Mouse (Mus musculus) thymus, adult 2 months (tissue): ENCODE data around the gene Hist1h2ak.
"Not testable (repeated sequence)": the region's sequence is repeated elsewhere in the genome, so short reads cannot be mapped to it uniquely, and the experiment has no call there.

Experiments
- CTCF ChIP-seq: fragments of 200-500 bp; IDR thresholded peaks from 2 replicates; pipeline ENCODE4 v1.5.1; 2012; ENCODE audit warnings: mild to moderate bottlenecking, control low read depth, low read length, moderate library complexity, borderline replicate concordance; ENCODE audit not compliant: control insufficient read depth, poor library complexity, insufficient read depth; ENCODE audit errors: extremely low read depth
- POLR2A ChIP-seq: fragments of 200-500 bp; IDR thresholded peaks from 2 replicates; pipeline ENCODE4 v1.6.1; 2012; ENCODE audit warnings: mild to moderate bottlenecking, low read length, control low read depth, moderate library complexity; ENCODE audit not compliant: control insufficient read depth, poor library complexity, insufficient read depth; ENCODE audit errors: extremely low read depth

DNA sequence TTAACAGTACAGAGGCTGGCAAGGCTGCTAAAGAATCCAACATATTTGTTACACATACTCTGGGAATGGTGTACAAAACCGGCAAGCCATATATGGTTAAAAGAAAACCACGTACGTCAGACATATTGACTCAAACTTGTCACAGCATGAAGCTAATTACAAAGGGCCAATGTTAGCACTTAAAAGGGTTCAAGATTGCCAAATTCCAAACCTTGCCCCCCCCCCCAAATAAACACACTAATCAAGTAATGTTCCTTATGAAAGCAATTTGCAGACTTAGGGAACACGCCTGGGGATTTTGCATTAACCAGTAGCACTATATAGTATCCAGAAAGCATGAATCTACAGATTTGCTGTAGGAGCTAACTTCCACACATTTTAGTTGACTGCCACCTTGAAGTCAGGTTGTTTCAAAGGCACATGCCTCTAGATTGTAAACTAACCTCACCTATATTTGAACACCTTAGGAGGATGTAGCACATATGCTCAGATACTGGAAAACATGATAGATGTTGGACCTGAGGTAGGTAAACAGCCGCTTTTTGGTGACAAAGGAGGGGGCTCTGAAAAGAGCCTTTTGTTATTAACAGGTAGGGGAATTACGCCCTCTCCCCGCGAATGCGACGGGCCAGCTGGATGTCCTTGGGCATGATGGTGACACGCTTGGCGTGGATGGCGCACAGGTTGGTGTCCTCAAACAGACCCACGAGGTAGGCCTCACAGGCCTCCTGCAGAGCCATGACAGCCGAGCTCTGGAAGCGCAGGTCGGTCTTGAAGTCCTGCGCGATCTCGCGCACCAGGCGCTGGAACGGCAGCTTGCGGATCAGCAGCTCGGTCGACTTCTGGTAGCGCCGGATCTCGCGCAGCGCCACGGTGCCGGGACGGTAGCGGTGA, 29.0 kb upstream of the Hist1h2ak start:
- not testable (repeated sequence) for TF ChIP-seq CTCF
- TF ChIP-seq POLR2A, result 0 out of 2 replicates have a peak, but pooled peaks have one; percentile 37
